Mouse (Mus musculus): Measurements from ENCODE around the gene Lyrm1.

Lyrm1 gene

DNA sequence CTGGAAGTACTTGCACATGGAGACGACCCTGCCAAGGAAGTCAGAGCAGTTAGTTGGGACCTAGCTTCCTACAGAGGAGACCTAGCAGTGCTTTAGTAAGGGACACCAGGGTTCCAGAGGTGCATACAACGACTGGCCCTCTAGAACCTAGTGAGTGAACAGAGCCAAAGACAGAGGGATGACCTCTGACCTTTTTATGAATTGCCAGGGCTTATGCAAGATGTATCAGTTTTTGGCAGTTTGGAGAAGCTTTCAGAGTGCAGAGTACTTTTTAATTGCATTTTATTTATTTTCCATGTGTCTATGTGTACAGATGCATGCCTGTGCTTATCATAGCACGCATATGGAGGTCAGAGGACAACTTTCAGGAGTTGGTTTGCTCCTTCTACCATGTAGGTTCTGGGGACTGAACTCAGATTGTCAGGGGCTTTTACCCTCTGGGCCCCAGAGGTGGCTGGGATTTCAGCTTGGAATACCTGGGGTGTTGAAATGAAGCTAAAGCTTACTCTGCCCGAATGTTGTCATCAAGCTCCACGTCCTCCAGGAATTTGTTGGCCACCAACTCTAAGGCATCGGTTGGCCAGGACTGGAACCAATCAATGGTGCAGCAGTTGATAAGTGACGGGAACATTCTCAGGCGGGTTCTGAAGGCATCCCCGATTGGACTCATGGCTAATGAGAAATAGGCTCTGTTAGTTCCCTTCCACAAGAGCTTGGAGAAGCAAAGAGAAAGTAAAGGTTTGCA lies 70.2 kb downstream of the Lyrm1 start:
- DNase-seq = no peak

- DNase-seq = no peak
These were observed 73.7 kb downstream of the Lyrm1 start for GRCm38 (mm10) chr7:119969320-119969719.

DNA sequence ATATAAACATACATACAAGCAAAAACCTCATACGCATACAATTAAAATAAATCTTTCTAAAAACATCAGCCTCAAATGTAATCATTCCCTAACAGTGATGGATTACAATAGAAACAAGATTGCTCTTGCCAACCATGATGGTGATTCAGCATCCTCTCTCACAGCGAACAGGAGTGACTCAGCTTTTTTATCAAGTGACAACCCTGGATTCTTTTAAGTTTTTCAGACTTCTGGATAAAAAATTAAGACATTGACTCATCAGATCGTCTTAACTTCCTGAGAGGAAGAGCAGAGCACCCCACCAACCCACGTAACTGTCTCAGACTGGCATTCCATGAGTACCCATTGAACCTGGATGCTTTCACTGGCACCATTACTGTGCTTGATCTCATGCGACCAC lies 78.6 kb downstream of the Lyrm1 start:
- DNase-seq = no peak

DNA sequence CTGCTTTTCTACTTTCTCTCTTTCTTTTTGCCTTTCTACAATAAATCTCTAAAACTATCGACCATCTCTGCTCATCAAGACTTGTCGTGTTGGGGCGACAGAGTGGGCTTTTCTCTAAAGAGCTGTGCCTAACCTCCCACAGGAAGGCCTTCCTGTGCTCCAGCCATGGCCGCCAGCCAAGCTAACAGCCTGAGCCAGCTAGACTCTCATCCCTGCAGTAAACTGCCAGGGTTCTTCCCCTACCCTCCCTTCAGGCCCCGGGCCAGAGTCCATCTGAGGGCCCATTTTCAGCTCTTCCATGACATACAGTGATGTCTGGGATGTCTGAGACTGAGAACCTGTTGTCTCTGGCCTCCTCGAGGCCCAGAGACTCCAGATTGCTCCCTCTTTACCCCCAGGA lies 80.6 kb downstream of the Lyrm1 start:
- peak; percentile 19 for DNase-seq

DNA sequence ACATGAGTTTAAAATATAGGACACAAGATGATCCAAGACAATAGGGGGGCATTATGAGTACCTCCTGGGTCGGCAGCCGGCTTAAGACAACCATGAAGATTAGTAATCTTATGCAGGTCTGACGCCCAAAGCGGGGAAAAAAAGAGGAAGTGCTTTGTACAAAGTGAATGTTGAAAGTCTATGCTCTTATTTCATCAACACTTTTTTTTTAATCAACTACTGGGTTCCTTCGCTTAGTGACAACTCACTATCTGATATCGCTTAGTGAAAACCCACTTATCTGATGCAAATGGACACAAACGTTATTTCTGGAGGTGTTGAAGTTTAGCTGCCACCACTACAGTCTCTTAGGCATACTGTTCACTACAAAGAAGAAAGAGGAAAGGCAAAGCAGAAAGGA lies 81.9 kb downstream of the Lyrm1 start:
- no peak for DNase-seq

DNA sequence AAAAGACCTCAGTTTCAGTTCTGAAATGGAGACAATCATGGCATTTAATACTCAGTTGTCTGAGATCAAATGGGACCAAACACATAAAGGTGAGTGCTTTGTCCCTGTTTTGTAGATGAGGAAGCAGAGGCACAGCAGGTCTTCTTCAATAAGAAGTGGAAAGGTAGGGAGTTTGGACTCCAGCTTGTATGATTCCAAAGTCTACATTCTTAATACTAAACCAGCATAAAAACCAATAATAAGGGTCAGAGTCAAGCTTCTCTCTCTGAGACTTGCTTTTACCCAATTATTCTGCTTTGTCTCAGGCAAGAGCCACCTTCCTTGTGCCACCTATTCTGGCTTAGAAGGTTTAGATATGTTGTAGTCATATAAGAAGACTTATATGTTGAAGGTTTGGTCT lies 82.9 kb downstream of the Lyrm1 start:
- DNase-seq = no peak

DNA sequence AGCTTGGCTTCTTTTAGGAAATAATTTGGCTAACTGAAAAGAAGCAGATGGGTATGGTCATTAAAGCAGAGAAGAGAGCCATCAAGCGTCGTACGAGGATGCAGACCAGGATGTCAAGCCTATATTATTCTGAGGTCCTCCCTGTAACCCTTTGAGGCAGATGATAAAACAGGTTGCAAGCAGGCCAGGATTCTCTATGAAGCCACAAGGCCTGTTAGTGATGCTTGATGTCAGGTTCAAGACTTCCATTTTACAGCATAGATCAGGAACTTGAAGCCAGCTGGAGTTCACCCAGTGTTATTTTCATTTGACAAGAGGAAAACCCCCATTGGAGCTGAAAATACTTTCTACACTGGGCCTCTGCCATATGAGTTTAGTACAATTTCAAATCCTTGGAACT lies 84.5 kb downstream of the Lyrm1 start:
- no peak for DNase-seq

DNA sequence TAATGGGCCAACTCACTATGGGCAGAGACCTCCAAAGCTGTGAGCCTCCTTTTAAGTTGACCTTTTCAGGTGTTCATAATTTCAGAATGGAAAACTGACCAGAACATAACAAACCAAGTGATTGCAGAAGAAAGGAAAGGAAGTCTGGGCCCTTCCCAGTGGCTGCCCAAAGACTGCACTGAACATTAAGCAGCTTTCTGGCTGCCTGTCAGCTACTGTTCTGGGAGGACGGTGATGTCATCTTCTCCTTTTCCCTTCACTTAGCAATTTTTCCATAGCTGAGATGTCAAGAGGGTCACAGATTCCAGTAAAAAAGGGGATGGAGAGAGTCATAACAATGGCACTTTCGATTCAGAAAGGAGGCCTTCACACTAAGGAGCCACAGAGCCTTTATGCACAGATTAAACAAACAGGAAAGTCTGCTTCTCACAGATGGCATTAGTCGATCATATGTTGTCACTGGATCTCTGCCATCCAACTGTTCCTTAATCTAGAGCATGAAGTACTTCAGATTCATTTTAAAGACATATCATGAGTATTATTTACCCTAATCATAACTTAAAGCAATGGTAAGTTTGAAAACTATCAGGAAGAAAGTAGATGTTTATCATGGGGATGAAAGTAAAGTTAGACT lies 89.7 kb downstream of the Lyrm1 start:
- DNase-seq = peak; percentile 9

GRCm38 (mm10) chr7:119997066-119997465 lies 101.4 kb downstream of the Lyrm1 start:
- no peak for DNase-seq

Measured in cerebellum, adult 9-11 months (tissue).